Mouse (Mus musculus) gastrocnemius, postnatal 10 days (tissue): ENCODE results near the gene Acin1. TPM values are rescaled to one million over a fixed set of nuclear protein-coding genes. Genes with fewer than 3 reads are reported as not detected.

Experiments used
- DNase-seq: peaks from one replicate; pipeline ENCODE4 v3.0.0; 2021; ENCODE audit warnings: mixed read lengths
- microRNA-seq, 2 experiments: library from miRNA; unstranded; fragments of <30 nt; microRNA quantifications; one replicate each; pipeline ENCODE4 v1.2.0; 2021
- total RNA-seq, 2 experiments: library from RNA; stranded (reverse); gene quantifications; 2 replicates each; pipeline ENCODE4 v1.2.3; 2021

Gene Acin1
- total RNA-seq, 2 experiments from 2014 or later: 90.7 to 110 TPM

- no peak for DNase-seq
These were observed 79.5 kb downstream of the Acin1 start for GRCm38 (mm10) chr14:54607226-54607625.

GRCm38 (mm10) chr14:54605752-54606321 is 80.9 kb downstream of the Acin1 start, which contains the start of gene 4931414P19Rik:
Gene 4931414P19Rik, minus strand, starts transcription at chr14:54605993.
- DNase-seq: peak; percentile 92

GRCm38 (mm10) chr14:54603686-54604085 is 83.0 kb downstream of the Acin1 start:
- no peak for DNase-seq

- peak; percentile 93 for DNase-seq
These were observed 83.6 kb downstream of the Acin1 start for GRCm38 (mm10) chr14:54603038-54603654.

- DNase-seq: no peak
These were observed 84.1 kb downstream of the Acin1 start for GRCm38 (mm10) chr14:54602613-54603012.

- DNase-seq: no peak
These were observed 85.1 kb downstream of the Acin1 start for GRCm38 (mm10) chr14:54601601-54602000.

GRCm38 (mm10) chr14:54597084-54597483 is 89.6 kb downstream of the Acin1 start:
- no peak for DNase-seq

GRCm38 (mm10) chr14:54594631-54595414 is 91.9 kb downstream of the Acin1 start:
- no peak for DNase-seq

- DNase-seq: no peak
These were observed 92.7 kb downstream of the Acin1 start for GRCm38 (mm10) chr14:54594055-54594454.

GRCm38 (mm10) chr14:54592319-54592934 is 94.3 kb downstream of the Acin1 start:
- no peak for DNase-seq

Small RNA genes lying within 50 kb of the gene (microRNA-seq; reads per million reads assigned to microRNA genes)
- gene Mir686 (0 reads per million in 2 experiments), gene Mir6948 (0 reads per million in 2 experiments)

Other genes with a start within 250 kb of the Acin1 start
- gene Lrp10, start 222.8 kb downstream of the Acin1 start, total RNA-seq: 10 to 100 TPM; 36.3 to 39.5 TPM
- under 1 TPM in 1 of 2 experiments, not detected in 1; 0.14 TPM for gene Rem2, start 210.8 kb downstream of the Acin1 start, total RNA-seq
- 10 to 100 TPM; 32.8 to 35.3 TPM for gene Prmt5, start 169.4 kb downstream of the Acin1 start, total RNA-seq
- gene Haus4, start 132.3 kb downstream of the Acin1 start, total RNA-seq: 10 to 100 TPM in 1 of 2 experiments, 1 to 10 TPM in 1; 9.2 to 10.7 TPM
- 1 to 10 TPM; 7.5 to 9.9 TPM for gene Ajuba, start 109.4 kb downstream of the Acin1 start, total RNA-seq
- 1 to 10 TPM; 3.1 to 5.1 TPM for gene 4931414P19Rik, start 80.9 kb downstream of the Acin1 start, total RNA-seq
- gene Psmb5, start 68.9 kb downstream of the Acin1 start, total RNA-seq: 100 to 1,000 TPM; 183 to 207 TPM
- gene Psmb11, start 65.5 kb downstream of the Acin1 start, total RNA-seq: not detected
- gene Gm17606, start 46.0 kb downstream of the Acin1 start, total RNA-seq: not detected
- gene Cdh24, start 45.6 kb downstream of the Acin1 start, total RNA-seq: 1 to 10 TPM in 1 of 2 experiments, under 1 TPM in 1; 0.96 to 1.8 TPM
- 10 to 100 TPM; 16.2 to 16.9 TPM for gene 1700123O20Rik, start 715 bp downstream of the Acin1 start, total RNA-seq
- gene Gm29776, start 11.9 kb upstream of the Acin1 start, total RNA-seq: not detected
- under 1 TPM in 1 of 2 experiments, not detected in 1; 0.50 TPM for gene Cebpe, start 25.2 kb upstream of the Acin1 start, total RNA-seq
- gene Slc7a8, start 95.0 kb upstream of the Acin1 start, total RNA-seq: 1 to 10 TPM; 5.7 to 7.5 TPM
- gene Rnf212b, start 127.2 kb upstream of the Acin1 start, total RNA-seq: not detected
- gene Homez, start 184.0 kb upstream of the Acin1 start, total RNA-seq: 1 to 10 TPM; 6.8 to 8.4 TPM
- gene Ppp1r3e, start 190.6 kb upstream of the Acin1 start, total RNA-seq: 1 to 10 TPM; 4.2 to 6.8 TPM
- gene Bcl2l2, start 196.4 kb upstream of the Acin1 start, total RNA-seq: 10 to 100 TPM; 28.2 to 29.3 TPM
- gene Gm20521, start 196.5 kb upstream of the Acin1 start, total RNA-seq: 1 to 10 TPM in 1 of 2 experiments, under 1 TPM in 1; 0.94 to 5.0 TPM
- gene Pabpn1, start 205.6 kb upstream of the Acin1 start, total RNA-seq: 10 to 100 TPM; 80.2 to 99.9 TPM
- 10 to 100 TPM; 11.8 to 13.9 TPM for gene Slc22a17, start 226.2 kb upstream of the Acin1 start, total RNA-seq
- gene Efs, start 239.2 kb upstream of the Acin1 start, total RNA-seq: 10 to 100 TPM; 12.6 to 16.0 TPM
- not detected for gene Il25, start 245.8 kb upstream of the Acin1 start, total RNA-seq
- 1 to 10 TPM; 1.6 to 3.3 TPM for gene Cmtm5, start 249.3 kb upstream of the Acin1 start, total RNA-seq